Mouse (Mus musculus): ENCODE results near the gene Pla2g15. TPM values are rescaled to one million over a fixed set of nuclear protein-coding genes. Genes with fewer than 3 reads are reported as not detected.

Pla2g15 gene
- total RNA-seq, 2 experiments from 2014 or later, result 25.8 to 28.3 TPM

Other genes with a start within 250 kb of the Pla2g15 start
- gene Pskh1, start 250.0 kb upstream of the Pla2g15 start, total RNA-seq (2021), result 1 to 10 TPM; 6.6 to 7.6 TPM
- gene Ctrl, start 216.5 kb upstream of the Pla2g15 start, total RNA-seq (2021), result 1 to 10 TPM; 1.9 to 2.4 TPM
- gene Psmb10, start 212.0 kb upstream of the Pla2g15 start, total RNA-seq (2021), result 10 to 100 TPM; 92.9 to 93.3 TPM
- gene Lcat, start 207.0 kb upstream of the Pla2g15 start, total RNA-seq (2021), result 10 to 100 TPM; 22.8 to 26.4 TPM
- 10 to 100 TPM; 17.3 to 19.2 TPM for gene Slc12a4, start 184.3 kb upstream of the Pla2g15 start, total RNA-seq (2021)
- not detected for gene Dpep3, start 171.0 kb upstream of the Pla2g15 start, total RNA-seq (2021)
- 10 to 100 TPM; 18.9 to 19.2 TPM for gene Dus2, start 159.1 kb upstream of the Pla2g15 start, total RNA-seq (2021)
- not detected for gene Dpep2nb, start 144.4 kb upstream of the Pla2g15 start, total RNA-seq (2021)
- gene Ddx28, start 138.5 kb upstream of the Pla2g15 start, total RNA-seq (2021), result 10 to 100 TPM; 14.5 to 17.2 TPM
- 10 to 100 TPM; 10.5 to 12.4 TPM for gene Nfatc3, start 91.6 kb upstream of the Pla2g15 start, total RNA-seq (2021)
- gene Esrp2, start 13.4 kb upstream of the Pla2g15 start, total RNA-seq (2021), result not detected
- 10 to 100 TPM; 21.0 to 24.4 TPM for gene Slc7a6, start 18.5 kb downstream of the Pla2g15 start, total RNA-seq (2021)
- 10 to 100 TPM; 26.2 to 27.0 TPM for gene Slc7a6os, start 60.5 kb downstream of the Pla2g15 start, total RNA-seq (2021)
- 10 to 100 TPM; 34.2 to 40.0 TPM for gene Prmt7, start 60.5 kb downstream of the Pla2g15 start, total RNA-seq (2021)
- gene Smpd3, start 187.6 kb downstream of the Pla2g15 start, total RNA-seq (2021), result 10 to 100 TPM; 51.2 to 59.3 TPM